Mouse (Mus musculus) forebrain, embryonic 15.5 days (tissue): ENCODE measurements around the gene Fdx1l. TPM values are rescaled to one million over a fixed set of nuclear protein-coding genes. Genes with fewer than 3 reads are reported as not detected.
A peak's percentile ranks its signal among the peaks of the same experiment; 100 is the strongest.

Experiments used
- ATAC-seq: fragments of 200-750 bp; cut with Nextera tagmentation; replicated peaks from 2 replicates; pipeline ENCODE4 v1.8.0; 2017; ENCODE audit warnings: mild to moderate bottlenecking, moderate TSS enrichment, moderate library complexity
- H3K27ac ChIP-seq: fragments of 300-500 bp; sonication (generic); replicated peaks from 2 replicates; pipeline ENCODE4 v1.5.1; 2015; ENCODE audit warnings: mild to moderate bottlenecking, inconsistent platforms
- H3K27me3 ChIP-seq: fragments of 300-500 bp; sonication (generic); 2 replicates; pipeline ENCODE4 v1.6.1; 2015; ENCODE audit warnings: inconsistent platforms
- H3K36me3 ChIP-seq: fragments of 300-500 bp; sonication (generic); 2 replicates; pipeline ENCODE4 v1.6.1; 2015; ENCODE audit warnings: mild to moderate bottlenecking, inconsistent platforms
- H3K4me1 ChIP-seq: fragments of 300-500 bp; sonication (generic); 2 replicates; pipeline ENCODE4 v1.6.1; 2015; ENCODE audit warnings: inconsistent platforms
- H3K4me2 ChIP-seq: fragments of 300-500 bp; sonication (generic); replicated peaks from 2 replicates; pipeline ENCODE4 v1.6.1; 2015; ENCODE audit warnings: mild to moderate bottlenecking, inconsistent platforms
- H3K4me3 ChIP-seq: fragments of 300-500 bp; sonication (generic); 2 replicates; pipeline ENCODE4 v1.5.1; 2015; ENCODE audit warnings: mild to moderate bottlenecking, inconsistent platforms
- H3K9ac ChIP-seq: fragments of 300-500 bp; sonication (generic); replicated peaks from 2 replicates; pipeline ENCODE4 v1.6.1; 2015; ENCODE audit warnings: mild to moderate bottlenecking, inconsistent platforms
- H3K9me3 ChIP-seq: fragments of 300-500 bp; sonication (generic); 2 replicates; pipeline ENCODE4 v1.6.1; 2016; ENCODE audit warnings: inconsistent platforms
- WGBS: fragments of 180-500 bp; shearing (Covaris S2); methylation state at CpG from one replicate; pipeline ENCODE4 v1.1.7; 2015; ENCODE audit warnings: mixed read lengths; 5-methylcytosine and 5-hydroxymethylcytosine counted together
- polyA plus RNA-seq: library from polyadenylated mRNA; unstranded; fragments of >200 nt; fragmentation: Nextera tagmentation; extraction: Ambion mirVana; gene quantifications from 2 replicates; pipeline ENCODE4 v1.2.1, GENCODE M21; 2015

The Fdx1l gene
- polyA plus RNA-seq, 1 experiment from 2014 or later: 52.2 TPM

DNA sequence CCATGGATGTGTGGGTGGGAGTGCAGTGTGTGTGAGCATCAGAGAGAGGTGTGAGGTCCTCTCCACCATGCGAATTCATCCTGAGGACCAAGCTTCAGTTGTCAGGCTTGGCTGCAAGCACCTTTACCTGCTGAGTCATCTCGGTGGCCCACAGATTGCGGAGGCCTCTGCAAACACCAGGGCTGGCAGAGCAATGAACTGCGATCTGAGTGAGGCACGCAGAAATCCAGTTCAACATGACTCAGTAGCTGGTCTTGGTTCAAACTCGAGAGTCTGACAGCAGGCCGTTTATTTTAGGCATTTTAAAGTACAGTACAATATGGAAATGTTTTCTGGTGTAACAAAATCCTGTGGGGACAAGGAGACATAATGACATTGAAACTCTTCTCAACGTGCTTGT, 24.4 kb upstream of the Fdx1l start:
- Histone ChIP-seq H3K27me3 (no peaks in the 10 kb centered on the region), H3K4me1 (no peaks in the 10 kb centered on the region), H3K36me3 (no peaks in the 10 kb centered on the region), H3K4me2 (no peak overlapping the region), H3K27ac (no peak overlapping the region), H3K4me3 (no peak overlapping the region), H3K9ac (no peak overlapping the region), H3K9me3 (no peaks in the 10 kb centered on the region)
- 90% methylated on average over 8 of the region's 8 CpGs for WGBS
- no peak for ATAC-seq

DNA sequence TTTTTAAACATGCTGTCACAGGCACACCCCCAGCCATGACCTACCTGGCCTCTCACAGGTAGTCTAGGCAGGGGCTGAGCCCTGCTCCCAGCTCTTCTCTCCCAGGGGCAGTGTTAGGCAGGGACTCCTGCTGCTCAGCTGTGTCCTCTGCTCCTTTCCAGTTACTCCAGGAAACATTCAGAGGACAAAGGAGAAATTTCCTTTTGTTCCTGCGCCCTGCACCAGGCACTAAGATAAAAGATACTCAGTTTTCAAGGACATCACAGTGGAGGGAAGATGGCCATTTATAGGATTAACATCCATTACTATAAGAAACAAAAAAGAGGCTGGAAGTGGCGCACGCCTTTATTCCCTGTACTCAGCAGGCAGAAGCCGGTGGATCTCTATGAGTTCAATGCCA, 22.5 kb upstream of the Fdx1l start:
- Histone ChIP-seq H3K4me2 (no peak overlapping the region), H3K9ac (no peak overlapping the region)
- 58% methylated on average over 4 of the region's 4 CpGs for WGBS

DNA sequence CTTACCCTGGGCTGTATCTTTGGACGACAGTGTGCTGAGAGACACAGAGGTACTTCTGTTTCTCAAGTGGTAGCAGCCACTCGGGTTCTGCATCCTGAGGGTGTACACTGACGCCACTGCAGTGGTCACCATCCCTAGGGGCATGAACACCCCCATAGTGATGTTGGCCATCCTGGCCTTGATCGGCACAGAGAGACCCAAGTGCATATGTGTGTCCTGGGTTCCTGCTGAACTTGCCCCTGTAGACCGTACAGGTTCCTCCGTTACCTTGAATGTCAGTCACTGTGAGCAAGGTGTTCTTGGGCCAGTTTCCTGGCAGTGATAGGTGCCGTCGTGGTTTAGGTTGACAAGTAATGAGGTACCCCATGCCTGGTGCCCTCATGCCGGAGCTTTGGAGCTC, 20.0 kb upstream of the Fdx1l start:
- ATAC-seq: no peak
- H3K4me3 ChIP-seq: no peak overlapping the region
- H3K4me1 ChIP-seq: peaks cover 24% of the 10 kb centered on the region
- 97% methylated on average over 9 of the region's 9 CpGs for WGBS
- H3K27ac ChIP-seq: no peak overlapping the region
- no peak overlapping the region for H3K4me2 ChIP-seq
- H3K9me3 ChIP-seq: no peaks in the 10 kb centered on the region
- peaks cover 9% of the 10 kb centered on the region for H3K36me3 ChIP-seq
- no peaks in the 10 kb centered on the region for H3K27me3 ChIP-seq
- H3K9ac ChIP-seq: no peak overlapping the region

More for the DNA sequence above, 22.5 kb upstream of the Fdx1l start:
- Histone ChIP-seq H3K4me3 (no peak overlapping the region), H3K27me3 (no peaks in the 10 kb centered on the region), H3K9me3 (no peaks in the 10 kb centered on the region), H3K36me3 (no peaks in the 10 kb centered on the region), H3K4me1 (peaks cover 8% of the 10 kb centered on the region), H3K27ac (no peak overlapping the region)
- ATAC-seq: no peak

DNA sequence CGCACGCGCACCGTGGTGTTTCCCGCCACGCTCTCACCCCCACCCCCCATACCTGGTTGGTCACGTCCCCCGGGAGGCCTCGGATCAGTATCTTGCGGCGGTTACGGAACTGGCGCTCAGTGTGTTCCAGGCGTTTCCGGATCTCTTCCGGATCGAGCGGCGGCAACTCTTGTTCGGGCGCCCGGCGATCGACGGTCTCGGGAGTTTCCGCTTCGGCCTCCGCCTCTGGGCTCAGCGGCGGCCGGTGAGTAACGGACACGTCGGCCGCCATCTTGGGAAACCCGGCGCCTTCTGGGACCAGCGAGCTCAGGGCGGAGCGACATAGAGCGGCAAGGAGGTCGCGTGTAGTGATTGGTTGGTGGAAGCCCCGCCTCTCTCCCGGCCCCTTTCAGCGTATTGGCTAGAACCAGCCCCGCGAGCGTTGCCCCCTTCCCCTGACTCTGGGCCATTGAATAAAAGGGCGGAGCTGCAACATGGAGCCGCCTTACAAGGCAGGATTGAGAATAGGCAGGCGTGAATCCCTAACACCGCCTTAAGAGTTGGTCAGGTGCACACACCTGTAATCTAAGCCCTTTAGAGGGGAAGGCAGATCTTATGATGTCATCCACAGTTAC, 18.4 kb upstream of the Fdx1l start, which contains the start of the genes Gm38431 and Raver1:
Gm38431 (minus strand) TSS at position 291 of the 614 bp plus-strand sequence.
Raver1 (minus strand) TSS at position 302 of the 614 bp plus-strand sequence.
- peak within 1 kb of the TSS; percentile 92 for H3K4me3 ChIP-seq
- peak; percentile 100 for ATAC-seq
- under 1% methylated on average over 54 of the region's 54 CpGs for WGBS
- peaks cover 23% of the 10 kb centered on the region for H3K36me3 ChIP-seq
- peak within 1 kb of the TSS; percentile 73 for H3K4me2 ChIP-seq
- no peaks in the 10 kb centered on the region for H3K27me3 ChIP-seq
- H3K27ac ChIP-seq: peak within 1 kb of the TSS; percentile 94
- peaks cover 24% of the 10 kb centered on the region for H3K4me1 ChIP-seq
- H3K9ac ChIP-seq: peak within 1 kb of the TSS; percentile 78
- H3K9me3 ChIP-seq: no peaks in the 10 kb centered on the region

DNA sequence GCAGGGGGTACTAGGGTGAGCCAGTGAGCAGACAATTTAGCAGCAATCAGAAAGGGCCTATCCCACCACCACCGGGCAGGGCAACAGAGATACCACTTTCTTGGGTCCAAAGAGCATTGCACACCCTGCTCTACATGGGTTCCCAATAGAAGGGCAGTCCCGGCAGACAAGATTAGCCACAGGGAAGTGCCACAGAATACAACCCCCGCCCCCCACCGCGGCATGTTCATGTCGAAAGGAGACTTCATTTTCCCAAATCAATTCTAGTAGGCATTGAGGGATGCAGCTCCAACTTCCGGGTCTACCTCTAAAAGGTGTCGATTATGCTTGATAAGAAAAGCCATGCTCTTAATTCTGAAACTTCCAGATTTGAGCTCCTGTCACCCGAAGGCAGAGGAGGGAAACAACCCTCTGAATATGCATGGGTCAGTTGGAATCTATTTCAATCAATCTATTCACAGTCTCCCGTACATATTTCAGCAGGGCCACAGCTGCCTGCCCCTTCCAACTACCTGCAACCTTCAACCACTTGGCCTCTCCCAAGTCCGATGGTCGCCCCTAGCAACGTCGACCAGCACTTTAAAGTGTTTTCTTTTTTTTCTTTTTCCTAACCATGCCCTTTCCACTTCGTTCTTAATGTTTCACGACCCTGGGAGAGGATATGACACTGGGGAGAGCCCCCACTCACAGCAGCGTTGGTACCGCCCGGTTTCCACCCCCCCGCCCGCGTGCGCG, 17.7 kb upstream of the Fdx1l start:
- Histone ChIP-seq H3K4me3 (peak overlapping the region; percentile 92), H3K9me3 (no peaks in the 10 kb centered on the region), H3K27me3 (no peaks in the 10 kb centered on the region), H3K4me1 (peaks cover 24% of the 10 kb centered on the region), H3K9ac (peak overlapping the region; percentile 78), H3K4me2 (peak overlapping the region; percentile 73), H3K27ac (peak overlapping the region; percentile 94), H3K36me3 (peaks cover 29% of the 10 kb centered on the region)
- ATAC-seq: no peak
- 4% methylated on average over 24 of the region's 24 CpGs for WGBS

DNA sequence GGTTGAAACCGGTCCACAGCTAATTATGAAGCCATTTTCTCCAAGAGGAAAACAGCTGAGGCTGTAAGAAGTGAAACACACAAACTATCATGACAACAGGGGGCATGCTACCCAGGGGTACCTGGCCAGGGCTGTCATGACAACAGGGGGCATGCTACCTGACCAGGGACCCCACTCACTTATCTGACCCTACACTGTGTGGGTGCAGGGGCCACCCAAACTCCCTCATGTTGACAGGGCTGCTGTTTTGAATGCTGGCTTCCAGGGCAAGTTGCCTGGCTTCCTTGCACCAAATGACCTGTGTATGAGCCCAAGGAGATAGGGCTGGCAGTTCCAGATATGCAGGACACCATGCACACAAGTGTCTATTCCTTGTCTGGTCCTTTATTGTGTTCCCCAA, 17.1 kb upstream of the Fdx1l start:
- WGBS: 97% methylated on average over 1 of the region's 1 CpGs
- Histone ChIP-seq H3K36me3 (peaks cover 35% of the 10 kb centered on the region), H3K4me2 (peak overlapping the region; percentile 73), H3K9ac (peak overlapping the region; percentile 78; the same call in 1 of the 2 replicates), H3K4me1 (peaks cover 24% of the 10 kb centered on the region), H3K27ac (no peak overlapping the region), H3K4me3 (peak overlapping the region; percentile 92), H3K9me3 (no peaks in the 10 kb centered on the region), H3K27me3 (no peaks in the 10 kb centered on the region)
- no peak for ATAC-seq

DNA sequence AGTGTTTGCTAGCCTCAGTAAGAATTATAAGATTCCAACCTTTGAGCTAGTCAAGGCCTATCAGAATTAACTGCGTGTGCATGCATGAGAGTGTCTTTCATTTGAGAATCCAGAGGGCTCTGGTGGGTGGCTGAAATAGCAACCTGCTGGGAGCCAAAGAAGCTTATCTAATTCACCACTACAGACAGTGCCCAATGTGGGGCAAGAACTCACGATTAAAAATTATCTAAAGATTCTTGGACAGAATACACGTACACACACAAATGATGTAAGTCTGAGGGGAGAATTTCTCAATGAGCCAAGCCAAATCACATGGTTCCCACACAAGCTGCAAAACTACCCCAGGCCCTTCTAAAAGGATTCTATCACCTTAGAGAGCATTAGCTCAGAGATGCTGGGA, 9.9 kb upstream of the Fdx1l start:
- no peak overlapping the region for H3K4me3 ChIP-seq
- no peak overlapping the region for H3K9ac ChIP-seq
- H3K9me3 ChIP-seq: no peaks in the 10 kb centered on the region
- 80% methylated on average over 3 of the region's 3 CpGs for WGBS
- no peak for ATAC-seq
- H3K4me2 ChIP-seq: no peak overlapping the region
- no peak overlapping the region for H3K27ac ChIP-seq
- peaks cover 87% of the 10 kb centered on the region for H3K36me3 ChIP-seq
- no peaks in the 10 kb centered on the region for H3K27me3 ChIP-seq
- 0 out of 2 replicates have a peak, but pooled peaks cover 2% of the 10 kb centered on the region for H3K4me1 ChIP-seq

DNA sequence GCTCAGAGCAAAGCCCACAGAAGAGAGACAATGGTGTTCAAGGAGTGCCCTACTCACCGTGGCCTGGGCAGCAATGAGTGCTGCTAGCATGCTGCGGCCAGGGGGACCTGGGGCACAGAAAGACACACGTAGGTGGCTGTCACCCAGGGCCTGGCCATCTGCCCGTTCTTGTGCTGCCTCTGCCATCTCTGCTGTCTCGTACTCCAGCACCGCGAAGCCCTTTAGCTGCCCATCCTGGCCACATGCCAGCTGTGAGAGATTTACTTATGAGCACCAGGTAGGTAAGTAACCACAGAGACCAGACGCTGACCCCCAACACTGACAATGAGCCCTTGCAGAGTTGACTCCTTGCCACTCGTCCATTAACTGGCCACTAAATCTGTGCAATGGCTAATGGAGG, 7.7 kb upstream of the Fdx1l start:
- Histone ChIP-seq H3K27ac (no peak overlapping the region), H3K9ac (no peak overlapping the region), H3K9me3 (no peaks in the 10 kb centered on the region), H3K4me3 (no peak overlapping the region), H3K4me2 (no peak overlapping the region), H3K27me3 (no peaks in the 10 kb centered on the region), H3K36me3 (peaks cover 84% of the 10 kb centered on the region), H3K4me1 (0 out of 2 replicates have a peak, but pooled peaks cover 2% of the 10 kb centered on the region)
- WGBS: 81% methylated on average over 9 of the region's 9 CpGs
- no peak for ATAC-seq

DNA sequence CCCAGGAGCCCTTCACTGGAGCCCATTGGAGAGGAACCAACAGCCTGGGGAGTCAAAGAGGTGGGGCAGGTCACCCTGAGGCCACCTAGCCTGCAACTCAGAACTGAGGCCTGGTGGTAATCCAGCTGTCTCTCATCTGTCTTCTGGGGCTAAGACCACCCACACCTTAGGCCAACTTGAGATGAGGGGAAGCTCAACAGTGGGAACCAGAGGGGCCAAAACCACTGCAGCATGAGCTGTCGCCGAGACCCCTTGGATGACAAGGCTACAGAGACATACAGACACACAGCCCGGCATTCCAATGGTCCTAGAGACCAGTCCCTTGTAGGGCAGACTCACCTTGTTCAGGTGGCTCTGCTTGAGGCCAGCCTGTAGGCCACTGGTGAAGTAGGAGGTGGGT, 2.2 kb upstream of the Fdx1l start:
- 91% methylated on average over 3 of the region's 3 CpGs for WGBS

DNA sequence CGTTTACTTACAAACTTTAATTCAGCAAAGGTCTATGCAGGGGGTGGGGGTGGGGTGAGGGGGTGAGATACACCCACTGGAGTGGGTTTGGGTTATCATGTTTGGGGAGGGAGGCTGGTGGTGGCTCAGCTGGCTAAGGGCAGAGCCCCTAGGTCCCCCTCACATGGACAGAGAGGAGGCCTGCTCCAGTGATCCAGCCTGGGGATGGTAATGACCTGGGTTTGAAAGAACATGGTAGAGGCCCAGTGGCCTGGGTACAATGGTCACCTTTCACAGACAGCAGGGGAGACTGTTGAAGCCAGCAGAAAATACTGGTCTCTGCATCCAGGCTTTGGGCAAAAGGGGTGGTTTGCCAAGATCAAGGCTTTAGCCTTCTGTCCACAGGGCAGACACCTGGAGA, 759 bp upstream of the Fdx1l start:
- ATAC-seq: no peak
- Histone ChIP-seq H3K4me2 (no peak overlapping the region), H3K4me1 (peaks cover 20% of the 10 kb centered on the region), H3K27me3 (no peaks in the 10 kb centered on the region), H3K36me3 (peaks cover 36% of the 10 kb centered on the region), H3K9me3 (no peaks in the 10 kb centered on the region), H3K4me3 (no peak overlapping the region), H3K27ac (no peak overlapping the region), H3K9ac (no peak overlapping the region)
- 100% methylated on average over 1 of the region's 1 CpGs for WGBS

More for the DNA sequence above, 2.2 kb upstream of the Fdx1l start:
- Histone ChIP-seq H3K27ac (no peak overlapping the region), H3K27me3 (no peaks in the 10 kb centered on the region), H3K9me3 (no peaks in the 10 kb centered on the region), H3K4me3 (no peak overlapping the region), H3K36me3 (peaks cover 50% of the 10 kb centered on the region), H3K9ac (no peak overlapping the region), H3K4me1 (peaks cover 20% of the 10 kb centered on the region), H3K4me2 (no peak overlapping the region)
- no peak for ATAC-seq

DNA sequence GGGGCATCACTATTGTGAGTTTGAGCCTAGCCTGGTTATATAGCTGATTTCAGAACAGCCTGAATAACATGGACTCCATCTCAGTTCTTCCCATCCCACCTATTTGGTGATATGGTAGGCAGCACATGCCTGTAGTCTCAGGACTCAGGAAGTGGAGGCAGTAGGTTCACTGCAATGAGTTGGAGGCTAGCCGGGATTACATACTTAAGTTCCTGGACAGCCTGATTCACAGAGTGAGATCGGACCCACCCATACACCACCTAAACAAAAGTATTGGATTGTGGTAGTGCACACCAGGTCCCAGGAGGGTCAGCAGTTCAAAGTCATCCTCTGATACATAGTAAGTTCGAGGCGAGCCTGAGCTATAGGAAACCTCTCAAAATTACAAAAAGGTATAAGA, 773 bp downstream of the Fdx1l start:
- ATAC-seq: 0 out of 2 replicates have a peak, but pooled peaks have one; percentile 1
- WGBS: 11% methylated on average over 4 of the region's 4 CpGs

DNA sequence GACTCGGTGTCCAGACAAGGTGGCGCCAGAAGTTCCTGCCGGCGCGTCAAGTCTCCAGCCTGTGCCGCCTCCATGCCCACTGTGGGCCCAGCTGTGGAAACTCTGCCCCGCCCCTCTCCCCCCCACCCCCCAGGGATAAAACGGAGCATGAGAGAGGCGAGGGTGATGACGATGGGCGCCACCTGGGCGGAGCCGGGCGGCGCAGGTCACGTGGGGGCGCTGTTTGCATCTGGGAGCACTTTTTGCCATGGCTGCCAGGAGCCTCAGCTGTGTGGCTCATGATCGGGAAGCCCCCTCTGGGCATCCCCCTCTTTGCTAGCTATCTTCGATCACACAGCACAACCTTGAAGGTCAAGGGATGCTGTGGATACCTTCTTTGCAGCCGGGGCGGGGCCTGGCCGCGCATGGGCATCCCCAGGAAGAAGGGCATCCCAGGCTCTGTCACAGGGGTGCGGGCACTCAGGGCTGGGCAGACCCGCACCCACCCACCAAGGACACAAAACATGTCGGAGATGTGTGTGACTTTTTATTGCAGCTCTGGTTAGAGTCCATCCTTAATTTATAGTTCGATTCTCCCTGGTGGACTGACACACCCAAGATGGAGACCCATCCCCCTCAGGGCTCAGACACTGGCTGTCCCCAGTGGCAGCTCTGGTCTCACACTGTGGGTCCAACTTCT, 6.3 kb downstream of the Fdx1l start, which contains the start of gene Zglp1:
Zglp1 (minus strand) TSS at position 88 of the 679 bp plus-strand sequence.
- WGBS: 89% methylated on average over 27 of the region's 27 CpGs
- Histone ChIP-seq H3K27me3 (no peaks in the 10 kb centered on the region), H3K27ac (no peak within 1 kb of the TSS), H3K9ac (no peak within 1 kb of the TSS), H3K4me3 (no peak within 1 kb of the TSS), H3K36me3 (peaks cover 30% of the 10 kb centered on the region), H3K4me1 (peaks cover 6% of the 10 kb centered on the region), H3K9me3 (no peaks in the 10 kb centered on the region), H3K4me2 (no peak within 1 kb of the TSS)
- ATAC-seq: no peak

More for the DNA sequence above, 773 bp downstream of the Fdx1l start:
- peak overlapping the region; percentile 57 for H3K4me3 ChIP-seq
- H3K4me1 ChIP-seq: peaks cover 20% of the 10 kb centered on the region
- H3K27me3 ChIP-seq: no peaks in the 10 kb centered on the region
- H3K9ac ChIP-seq: peak overlapping the region; percentile 66
- no peaks in the 10 kb centered on the region for H3K9me3 ChIP-seq
- H3K36me3 ChIP-seq: peaks cover 21% of the 10 kb centered on the region
- H3K27ac ChIP-seq: no peak overlapping the region
- peak overlapping the region; percentile 86 for H3K4me2 ChIP-seq
